Mouse (Mus musculus): ENCODE results near the gene Pou3f1. TPM values are rescaled to one million over a fixed set of nuclear protein-coding genes. Genes with fewer than 3 reads are reported as not detected.

Gene Pou3f1
- polyA plus RNA-seq, 1 experiment from 2014 or later, result 13.2 TPM

GRCm38 (mm10) chr4:124672347-124673320, 16.0 kb downstream of the Pou3f1 start:
- peak; percentile 84 for ATAC-seq
- H3K9me3 ChIP-seq (replicated peaks), result no peaks in the 10 kb centered on the region
- H3K4me3 ChIP-seq, result peak overlapping the region; percentile 15; the same call in 1 of the 2 replicates
- 0 out of 2 replicates have a peak overlapping the region, but pooled peaks have one; percentile 19 for H3K9ac ChIP-seq
- peak overlapping the region; percentile 56 for H3K4me2 ChIP-seq
- peak overlapping the region; percentile 88 for H3K27ac ChIP-seq
- H3K36me3 ChIP-seq (ENCODE audit: poor library complexity, severe bottlenecking), result peaks cover 6% of the 10 kb centered on the region
- peaks cover 49% of the 10 kb centered on the region for H3K4me1 ChIP-seq
- peaks cover 45% of the 10 kb centered on the region for H3K27me3 ChIP-seq
- 1% methylated on average over 24 of the region's 31 CpGs for WGBS

- ATAC-seq, result no peak
- H3K4me3 ChIP-seq, result no peak overlapping the region
- peak overlapping the region; percentile 17; the same call in 1 of the 2 replicates for H3K9ac ChIP-seq
- peaks cover 39% of the 10 kb centered on the region for H3K4me1 ChIP-seq
- no peak overlapping the region for H3K27ac ChIP-seq
- WGBS, result 47% methylated on average over 17 of the region's 17 CpGs
- H3K4me2 ChIP-seq, result no peak overlapping the region
- H3K27me3 ChIP-seq, result peaks cover 29% of the 10 kb centered on the region
- no peaks in the 10 kb centered on the region for H3K9me3 ChIP-seq (replicated peaks)
- peaks cover 20% of the 10 kb centered on the region for H3K36me3 ChIP-seq (ENCODE audit: poor library complexity, severe bottlenecking)
These were observed 17.9 kb downstream of the Pou3f1 start for GRCm38 (mm10) chr4:124674334-124675032.

GRCm38 (mm10) chr4:124675037-124675436, 18.4 kb downstream of the Pou3f1 start:
- H3K4me2 ChIP-seq, result no peak overlapping the region
- no peak for ATAC-seq
- H3K27me3 ChIP-seq, result peaks cover 28% of the 10 kb centered on the region
- no peak overlapping the region for H3K9ac ChIP-seq
- no peak overlapping the region for H3K4me3 ChIP-seq
- WGBS, result 2% methylated on average over 4 of the region's 4 CpGs
- H3K9me3 ChIP-seq (replicated peaks), result no peaks in the 10 kb centered on the region
- no peak overlapping the region for H3K27ac ChIP-seq
- H3K36me3 ChIP-seq (ENCODE audit: poor library complexity, severe bottlenecking), result peaks cover 26% of the 10 kb centered on the region
- peaks cover 39% of the 10 kb centered on the region for H3K4me1 ChIP-seq

GRCm38 (mm10) chr4:124675958-124676357, 19.4 kb downstream of the Pou3f1 start:
- Histone ChIP-seq H3K27me3 (peaks cover 19% of the 10 kb centered on the region), H3K4me2 (no peak overlapping the region), H3K9me3 (replicated peaks) (no peaks in the 10 kb centered on the region), H3K9ac (no peak overlapping the region), H3K4me3 (no peak overlapping the region), H3K36me3 (ENCODE audit: poor library complexity, severe bottlenecking) (peaks cover 35% of the 10 kb centered on the region), H3K27ac (no peak overlapping the region), H3K4me1 (peaks cover 39% of the 10 kb centered on the region)
- WGBS, result 88% methylated on average over 6 of the region's 6 CpGs
- ATAC-seq, result no peak

- Histone ChIP-seq H3K27me3 (no peaks in the 10 kb centered on the region), H3K9ac (no peak overlapping the region), H3K36me3 (ENCODE audit: poor library complexity, severe bottlenecking) (peaks cover 80% of the 10 kb centered on the region), H3K9me3 (replicated peaks) (no peaks in the 10 kb centered on the region), H3K4me3 (no peak overlapping the region), H3K4me1 (no peaks in the 10 kb centered on the region), H3K27ac (no peak overlapping the region), H3K4me2 (no peak overlapping the region)
- WGBS, result 55% methylated on average over 7 of the region's 7 CpGs
- ATAC-seq, result no peak
These were observed 25.7 kb downstream of the Pou3f1 start for GRCm38 (mm10) chr4:124682270-124682669.

- Histone ChIP-seq H3K27ac (no peak overlapping the region), H3K4me1 (no peaks in the 10 kb centered on the region), H3K4me3 (no peak overlapping the region), H3K9ac (no peak overlapping the region), H3K9me3 (replicated peaks) (no peaks in the 10 kb centered on the region), H3K4me2 (no peak overlapping the region), H3K27me3 (no peaks in the 10 kb centered on the region), H3K36me3 (ENCODE audit: poor library complexity, severe bottlenecking) (peaks cover 77% of the 10 kb centered on the region)
- WGBS, result 93% methylated on average over 4 of the region's 4 CpGs
- no peak for ATAC-seq
These were observed 26.9 kb downstream of the Pou3f1 start for GRCm38 (mm10) chr4:124683474-124683873.

GRCm38 (mm10) chr4:124685004-124685403, 28.4 kb downstream of the Pou3f1 start:
- no peaks in the 10 kb centered on the region for H3K27me3 ChIP-seq
- no peak overlapping the region for H3K4me3 ChIP-seq
- no peaks in the 10 kb centered on the region for H3K4me1 ChIP-seq
- no peaks in the 10 kb centered on the region for H3K9me3 ChIP-seq (replicated peaks)
- ATAC-seq, result no peak
- H3K27ac ChIP-seq, result no peak overlapping the region
- H3K36me3 ChIP-seq (ENCODE audit: poor library complexity, severe bottlenecking), result peaks cover 71% of the 10 kb centered on the region
- 80% methylated on average over 4 of the region's 4 CpGs for WGBS
- H3K4me2 ChIP-seq, result no peak overlapping the region
- H3K9ac ChIP-seq, result no peak overlapping the region

- no peak for ATAC-seq
- Histone ChIP-seq H3K9me3 (replicated peaks) (no peaks in the 10 kb centered on the region), H3K9ac (no peak overlapping the region), H3K36me3 (ENCODE audit: poor library complexity, severe bottlenecking) (peaks cover 66% of the 10 kb centered on the region), H3K27ac (no peak overlapping the region), H3K27me3 (no peaks in the 10 kb centered on the region), H3K4me3 (no peak overlapping the region), H3K4me2 (no peak overlapping the region), H3K4me1 (no peaks in the 10 kb centered on the region)
- WGBS, result 89% methylated on average over 8 of the region's 8 CpGs
These were observed 28.8 kb downstream of the Pou3f1 start for GRCm38 (mm10) chr4:124685453-124685852.

GRCm38 (mm10) chr4:124685897-124686402, 29.3 kb downstream of the Pou3f1 start:
- H3K9ac ChIP-seq, result no peak overlapping the region
- H3K4me1 ChIP-seq, result no peaks in the 10 kb centered on the region; the same call in 1 of the 2 replicates
- H3K4me3 ChIP-seq, result no peak overlapping the region
- no peak for ATAC-seq
- H3K4me2 ChIP-seq, result no peak overlapping the region
- no peak overlapping the region for H3K27ac ChIP-seq
- WGBS, result 90% methylated on average over 8 of the region's 8 CpGs
- H3K36me3 ChIP-seq (ENCODE audit: poor library complexity, severe bottlenecking), result peaks cover 61% of the 10 kb centered on the region
- H3K27me3 ChIP-seq, result no peaks in the 10 kb centered on the region
- no peaks in the 10 kb centered on the region for H3K9me3 ChIP-seq (replicated peaks)

- Histone ChIP-seq H3K9ac (no peak overlapping the region), H3K27me3 (peaks cover 15% of the 10 kb centered on the region), H3K4me1 (peaks cover 19% of the 10 kb centered on the region), H3K4me3 (no peak overlapping the region), H3K27ac (no peak overlapping the region), H3K9me3 (replicated peaks) (no peaks in the 10 kb centered on the region), H3K4me2 (no peak overlapping the region), H3K36me3 (ENCODE audit: poor library complexity, severe bottlenecking) (peaks cover 16% of the 10 kb centered on the region; the same call in 1 of the 2 replicates)
- no peak for ATAC-seq
- WGBS, result 90% methylated on average over 8 of the region's 8 CpGs
These were observed 34.8 kb downstream of the Pou3f1 start for GRCm38 (mm10) chr4:124691455-124691854.

GRCm38 (mm10) chr4:124692416-124692861, 35.8 kb downstream of the Pou3f1 start:
- peaks cover 19% of the 10 kb centered on the region for H3K4me1 ChIP-seq
- peak overlapping the region; percentile 91 for H3K4me2 ChIP-seq
- peak overlapping the region; percentile 96 for H3K9ac ChIP-seq
- ATAC-seq, result no peak
- no peaks in the 10 kb centered on the region for H3K9me3 ChIP-seq (replicated peaks)
- peaks cover 11% of the 10 kb centered on the region; the same call in 1 of the 2 replicates for H3K36me3 ChIP-seq (ENCODE audit: poor library complexity, severe bottlenecking)
- WGBS, result 73% methylated on average over 3 of the region's 3 CpGs
- peak overlapping the region; percentile 84 for H3K4me3 ChIP-seq
- H3K27ac ChIP-seq, result no peak overlapping the region
- peaks cover 18% of the 10 kb centered on the region for H3K27me3 ChIP-seq
